Mouse (Mus musculus): ENCODE measurements around the gene Ubtd1.

GRCm38 (mm10) chr19:42043988-42044387, 62.4 kb downstream of the Ubtd1 start:
- TF ChIP-seq CTCF (IDR thresholded peaks at IDR 0.05; ENCODE audit: low read depth, low read length) (no peak), POLR2A (IDR thresholded peaks at IDR 0.05; ENCODE audit: insufficient read depth, low read length) (no peak)

All from ES-Bruce4 (cell line).